Mouse (Mus musculus): Measurements from ENCODE around the gene 2010111I01Rik. TPM values are rescaled to one million over a fixed set of nuclear protein-coding genes. Genes with fewer than 3 reads are reported as not detected.

Gene 2010111I01Rik
- polyA plus RNA-seq, 1 experiment from 2014 or later = 16.5 TPM

DNA sequence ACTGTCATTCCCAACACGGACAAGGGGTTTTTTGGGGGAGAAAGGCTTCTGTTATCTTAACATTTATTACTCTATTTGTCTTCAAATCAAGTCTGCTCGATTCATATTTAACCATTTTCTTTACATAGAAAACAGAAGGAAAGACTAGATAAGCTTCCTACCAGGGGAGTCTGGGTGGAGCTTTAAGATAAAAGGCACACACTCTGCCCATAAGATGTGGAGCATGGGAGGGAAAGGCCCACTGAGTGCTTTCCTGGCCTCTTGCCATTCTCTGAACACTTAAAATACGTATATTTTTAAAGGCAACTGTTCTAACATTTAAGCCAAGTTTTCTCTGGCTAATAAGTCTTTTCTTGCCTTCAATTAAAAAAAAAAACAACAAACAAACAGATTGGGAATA, 25.3 kb upstream of the 2010111I01Rik start:
- H3K4me1 ChIP-seq (replicated peaks) = peaks cover 29% of the 10 kb centered on the region
- peak overlapping the region; percentile 38 for H3K4me2 ChIP-seq
- H3K27ac ChIP-seq = peak overlapping the region; percentile 29
- H3K27me3 ChIP-seq = peaks cover 22% of the 10 kb centered on the region; the same call in 1 of the 2 replicates
- peak; percentile 56 for DNase-seq
- H3K9ac ChIP-seq = 0 out of 2 replicates have a peak overlapping the region, but pooled peaks have one; percentile 30
- H3K36me3 ChIP-seq = no peaks in the 10 kb centered on the region
- H3K4me3 ChIP-seq (replicated peaks) = peak overlapping the region; percentile 2; the same call in 1 of the 2 replicates
- 11% methylated on average over 3 of the region's 3 CpGs for WGBS (ENCODE audit: insufficient replicate concordance)
- peak; percentile 96 for ATAC-seq (ENCODE audit: low read depth)
- no peaks in the 10 kb centered on the region for H3K9me3 ChIP-seq (replicated peaks)

DNA sequence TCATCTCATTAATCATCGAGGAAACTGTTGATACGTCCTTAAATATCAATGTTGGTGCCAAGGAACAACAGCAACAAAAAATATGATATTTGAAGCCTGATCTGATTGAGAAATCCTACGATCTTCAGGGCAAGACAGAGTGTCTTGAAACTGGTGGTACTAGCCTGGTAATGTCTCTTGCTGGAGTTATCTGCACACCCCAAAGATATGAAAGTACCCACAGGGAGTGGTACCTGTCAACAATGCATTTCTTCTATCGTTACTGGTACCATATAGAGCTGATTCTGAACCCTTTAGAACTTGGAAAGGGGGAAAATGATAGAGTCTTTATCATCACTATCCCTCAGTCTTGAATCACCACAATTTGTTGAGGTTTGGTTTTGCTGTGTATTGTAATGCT, 24.9 kb upstream of the 2010111I01Rik start:
- 0 out of 2 replicates have a peak overlapping the region, but pooled peaks have one; percentile 30 for H3K9ac ChIP-seq
- H3K36me3 ChIP-seq = no peaks in the 10 kb centered on the region
- peak overlapping the region; percentile 2; the same call in 1 of the 2 replicates for H3K4me3 ChIP-seq (replicated peaks)
- DNase-seq = peak; percentile 19
- peak; percentile 95 for ATAC-seq (ENCODE audit: low read depth)
- H3K4me2 ChIP-seq = peak overlapping the region; percentile 38
- 29% methylated on average over 4 of the region's 4 CpGs for WGBS (ENCODE audit: insufficient replicate concordance)
- H3K9me3 ChIP-seq (replicated peaks) = no peaks in the 10 kb centered on the region
- peaks cover 30% of the 10 kb centered on the region for H3K4me1 ChIP-seq (replicated peaks)
- H3K27me3 ChIP-seq = peaks cover 22% of the 10 kb centered on the region; the same call in 1 of the 2 replicates
- H3K27ac ChIP-seq = peak overlapping the region; percentile 29

DNA sequence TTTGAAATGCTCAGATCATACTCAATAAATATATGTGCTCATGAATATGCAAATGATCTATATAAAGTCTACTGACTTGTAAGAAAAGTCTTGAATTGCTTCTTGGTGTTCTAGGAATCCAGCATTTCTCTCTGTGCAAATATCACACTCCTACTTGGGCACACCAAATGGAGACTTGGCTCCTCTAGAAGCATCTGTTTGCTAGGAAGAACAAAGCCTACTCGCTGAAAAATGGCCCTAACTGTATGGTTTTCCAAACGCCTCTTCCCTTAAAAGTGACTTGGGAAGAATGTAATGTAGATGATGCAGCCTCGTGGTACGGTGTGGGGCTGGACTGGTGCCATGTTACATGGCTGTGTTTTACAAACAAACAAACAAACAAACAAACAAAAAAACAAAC, 24.0 kb upstream of the 2010111I01Rik start:
- Histone ChIP-seq H3K9ac (no peak overlapping the region), H3K27ac (no peak overlapping the region), H3K27me3 (peaks cover 18% of the 10 kb centered on the region; the same call in 1 of the 2 replicates), H3K36me3 (no peaks in the 10 kb centered on the region), H3K4me2 (no peak overlapping the region), H3K4me3 (replicated peaks) (no peak overlapping the region), H3K9me3 (replicated peaks) (no peaks in the 10 kb centered on the region), H3K4me1 (replicated peaks) (peaks cover 34% of the 10 kb centered on the region)
- 76% methylated on average over 4 of the region's 4 CpGs for WGBS (ENCODE audit: insufficient replicate concordance)
- no peak for DNase-seq
- no peak for ATAC-seq (ENCODE audit: low read depth)

DNA sequence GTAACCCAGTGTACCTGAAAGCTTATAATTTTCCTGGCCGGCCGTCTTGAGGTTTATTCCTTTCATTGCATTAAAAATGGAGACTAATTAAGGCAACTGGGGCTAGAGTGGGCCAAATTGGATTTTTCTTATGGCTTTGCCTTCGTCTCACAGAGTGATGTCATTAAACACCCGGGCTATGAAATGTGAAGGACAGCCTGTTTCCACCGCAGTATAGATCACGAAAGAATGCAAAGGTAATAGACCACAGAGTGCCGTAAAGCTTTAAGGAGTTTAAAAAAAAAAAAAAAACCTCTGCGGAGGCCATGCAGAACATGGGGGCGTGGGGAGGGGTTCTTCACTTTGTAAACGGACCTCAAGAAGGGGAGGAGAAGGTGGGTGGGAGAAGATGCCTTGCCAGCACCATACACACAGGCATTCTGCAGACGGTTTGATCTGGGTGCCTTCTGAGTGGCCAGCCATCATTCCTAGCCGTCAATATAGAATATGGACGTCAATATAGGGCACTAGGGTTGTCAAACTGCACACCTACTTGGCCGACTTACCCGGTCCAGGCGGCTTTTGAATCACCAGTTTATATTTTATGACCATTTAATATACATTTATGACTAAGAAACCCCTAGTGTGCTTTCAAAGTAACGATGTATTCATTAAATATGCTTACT, 23.2 kb upstream of the 2010111I01Rik start:
- Histone ChIP-seq H3K4me2 (no peak overlapping the region), H3K36me3 (no peaks in the 10 kb centered on the region), H3K9ac (no peak overlapping the region), H3K27ac (no peak overlapping the region), H3K4me1 (replicated peaks) (peaks cover 34% of the 10 kb centered on the region), H3K27me3 (peaks cover 16% of the 10 kb centered on the region; the same call in 1 of the 2 replicates), H3K4me3 (replicated peaks) (no peak overlapping the region), H3K9me3 (replicated peaks) (no peaks in the 10 kb centered on the region)
- no peak for ATAC-seq (ENCODE audit: low read depth)
- DNase-seq = no peak
- 80% methylated on average over 17 of the region's 17 CpGs for whole genome bisulfite sequencing (ENCODE audit: insufficient replicate concordance)

DNA sequence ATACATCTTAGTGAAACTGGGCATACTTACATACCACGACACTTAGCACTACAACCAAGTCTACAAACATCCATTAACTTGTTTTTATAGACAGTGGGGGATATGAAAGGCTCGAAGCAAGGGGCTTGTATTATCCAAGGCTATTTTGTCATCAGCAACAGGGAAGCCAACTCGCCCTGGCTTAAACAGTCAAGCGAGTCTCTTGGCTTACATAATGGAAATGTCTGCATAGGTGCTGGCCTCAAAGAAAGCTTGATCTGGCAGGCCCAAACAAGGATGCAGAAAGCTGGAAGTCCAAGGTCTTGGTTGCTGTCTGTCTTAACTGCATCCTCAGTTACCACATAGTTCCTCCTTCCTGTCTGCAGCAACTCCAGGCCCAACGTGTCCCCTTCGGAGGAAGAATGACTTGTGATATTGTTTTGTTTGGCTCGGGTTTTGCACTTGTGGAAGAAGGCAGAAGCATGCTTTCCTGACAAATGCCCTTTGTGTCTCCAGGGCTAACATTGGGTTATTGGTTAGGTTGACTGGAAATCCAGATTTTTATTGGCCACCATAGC, 21.3 kb upstream of the 2010111I01Rik start:
- DNase-seq (no peak), ATAC-seq (ENCODE audit: low read depth) (no peak)
- peaks cover 2% of the 10 kb centered on the region; the same call in 1 of the 2 replicates for H3K27me3 ChIP-seq
- H3K9me3 ChIP-seq (replicated peaks) = no peaks in the 10 kb centered on the region
- 41% methylated on average over 7 of the region's 7 CpGs for WGBS (ENCODE audit: insufficient replicate concordance)
- no peak overlapping the region for H3K4me3 ChIP-seq (replicated peaks)
- H3K4me2 ChIP-seq = no peak overlapping the region
- H3K9ac ChIP-seq = no peak overlapping the region
- H3K27ac ChIP-seq = no peak overlapping the region
- no peaks in the 10 kb centered on the region for H3K36me3 ChIP-seq
- peaks cover 30% of the 10 kb centered on the region for H3K4me1 ChIP-seq (replicated peaks)

DNA sequence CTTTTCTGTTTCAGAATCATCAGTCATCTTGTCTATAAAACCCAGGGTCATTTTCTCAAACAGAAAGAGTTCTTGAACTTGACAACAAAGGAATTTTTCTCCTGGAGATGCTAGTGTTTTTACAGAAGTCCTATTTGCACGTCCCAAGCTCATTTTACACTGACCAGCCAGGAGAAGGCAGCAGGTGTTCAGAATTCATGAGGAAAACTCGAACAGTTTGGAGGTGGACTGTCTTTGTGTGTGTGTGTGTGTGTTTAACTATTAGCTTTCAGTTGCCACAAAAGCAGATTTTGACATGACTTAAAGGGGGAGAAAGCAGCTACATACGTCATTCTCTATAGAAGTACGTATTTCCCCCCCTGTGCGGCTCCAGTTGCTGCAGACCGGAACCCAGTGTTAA, 20.6 kb upstream of the 2010111I01Rik start:
- Histone ChIP-seq H3K9me3 (replicated peaks) (no peaks in the 10 kb centered on the region), H3K27ac (no peak overlapping the region), H3K9ac (no peak overlapping the region), H3K4me1 (replicated peaks) (peaks cover 23% of the 10 kb centered on the region), H3K27me3 (no peaks in the 10 kb centered on the region), H3K36me3 (no peaks in the 10 kb centered on the region), H3K4me2 (no peak overlapping the region), H3K4me3 (replicated peaks) (no peak overlapping the region)
- DNase-seq (no peak), ATAC-seq (ENCODE audit: low read depth) (no peak)
- 69% methylated on average over 6 of the region's 6 CpGs for WGBS (ENCODE audit: insufficient replicate concordance)

DNA sequence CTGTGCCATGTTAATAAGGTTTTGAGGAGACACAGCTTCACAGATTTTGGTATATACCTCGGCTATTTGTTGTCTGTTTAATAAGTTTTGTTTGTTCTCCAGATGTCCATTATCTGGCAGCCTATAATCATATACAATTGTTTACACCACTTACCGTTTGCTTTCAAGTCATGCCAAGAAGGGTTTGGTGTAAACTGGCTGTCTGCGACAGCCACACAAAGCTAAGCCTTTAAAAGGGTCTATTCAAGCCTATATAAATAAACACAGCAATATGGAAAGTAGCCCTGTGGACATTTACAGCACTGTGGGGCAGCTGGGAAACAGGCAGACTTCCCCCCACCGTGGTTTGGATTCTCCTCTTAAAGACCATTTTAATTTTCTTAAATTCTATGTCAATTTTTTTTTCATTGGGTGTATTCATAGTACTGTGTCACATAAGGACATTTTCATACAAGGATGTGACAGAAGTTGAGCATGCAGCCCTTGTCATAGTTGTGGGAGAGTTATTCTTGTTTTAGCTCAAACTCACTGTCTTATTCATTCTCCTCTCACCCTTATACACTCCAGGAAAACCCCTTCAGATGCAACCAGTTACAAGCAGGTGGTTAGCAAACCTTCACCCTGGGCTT, 15.0 kb upstream of the 2010111I01Rik start:
- H3K4me3 ChIP-seq (replicated peaks) = no peak overlapping the region
- H3K9me3 ChIP-seq (replicated peaks) = no peaks in the 10 kb centered on the region
- H3K27ac ChIP-seq = no peak overlapping the region
- H3K27me3 ChIP-seq = no peaks in the 10 kb centered on the region
- ATAC-seq (ENCODE audit: low read depth) = no peak
- no peak overlapping the region for H3K4me2 ChIP-seq
- H3K36me3 ChIP-seq = no peaks in the 10 kb centered on the region
- peaks cover 13% of the 10 kb centered on the region for H3K4me1 ChIP-seq (replicated peaks)
- 51% methylated on average over 4 of the region's 4 CpGs for WGBS (ENCODE audit: insufficient replicate concordance)
- no peak for DNase-seq
- no peak overlapping the region for H3K9ac ChIP-seq

DNA sequence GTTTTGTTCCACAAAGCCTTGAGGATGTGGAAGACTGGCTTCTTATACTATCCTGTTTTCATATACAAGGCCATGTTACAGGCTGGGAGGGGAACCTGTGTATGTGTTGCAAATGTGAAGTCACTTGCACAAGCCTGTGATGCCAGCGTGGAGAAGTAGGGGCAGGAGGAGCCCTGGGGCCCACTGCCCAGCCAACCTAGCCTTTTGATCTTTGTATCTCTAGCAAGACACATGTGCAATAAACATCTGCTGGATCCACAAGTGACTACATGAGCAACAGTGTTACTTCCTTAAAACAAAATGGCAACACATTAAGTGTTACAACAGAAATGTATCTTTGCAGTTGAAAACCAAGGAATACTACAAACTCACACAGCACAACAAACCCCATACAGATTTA, 13.1 kb upstream of the 2010111I01Rik start:
- Histone ChIP-seq H3K27ac (no peak overlapping the region), H3K9ac (no peak overlapping the region), H3K4me3 (replicated peaks) (no peak overlapping the region), H3K4me1 (replicated peaks) (peaks cover 8% of the 10 kb centered on the region), H3K36me3 (no peaks in the 10 kb centered on the region), H3K27me3 (no peaks in the 10 kb centered on the region), H3K9me3 (replicated peaks) (no peaks in the 10 kb centered on the region), H3K4me2 (no peak overlapping the region)
- DNase-seq (no peak), ATAC-seq (ENCODE audit: low read depth) (no peak)
- 43% methylated on average over 1 of the region's 1 CpGs for WGBS (ENCODE audit: insufficient replicate concordance)

DNA sequence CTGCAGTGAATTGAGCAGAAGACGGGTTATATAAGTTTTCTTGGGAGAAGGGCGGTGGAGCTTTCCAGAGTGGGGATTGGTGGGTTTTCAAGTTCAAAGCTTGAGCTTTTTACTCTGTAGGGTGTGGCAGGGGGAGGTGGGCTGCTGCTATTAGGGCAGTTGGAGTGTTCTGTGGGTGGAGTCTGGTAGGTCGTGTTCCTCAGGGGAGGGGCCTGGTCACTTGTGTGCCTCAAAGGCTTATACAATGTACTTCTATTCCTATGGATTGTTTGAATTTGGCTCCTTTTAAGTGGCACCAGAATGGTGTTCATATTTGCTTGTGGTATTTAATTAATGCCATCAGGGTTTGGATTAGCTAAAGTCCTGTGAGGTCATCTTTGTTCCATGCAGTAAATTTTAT, 12.6 kb upstream of the 2010111I01Rik start:
- Histone ChIP-seq H3K4me1 (replicated peaks) (peaks cover 10% of the 10 kb centered on the region), H3K4me3 (replicated peaks) (no peak overlapping the region), H3K9ac (no peak overlapping the region), H3K9me3 (replicated peaks) (no peaks in the 10 kb centered on the region), H3K27me3 (no peaks in the 10 kb centered on the region), H3K36me3 (no peaks in the 10 kb centered on the region), H3K4me2 (no peak overlapping the region), H3K27ac (no peak overlapping the region)
- ATAC-seq (ENCODE audit: low read depth) (0 out of 2 replicates have a peak, but pooled peaks have one; percentile 23), DNase-seq (no peak)
- WGBS (ENCODE audit: insufficient replicate concordance) = 54% methylated on average over 3 of the region's 3 CpGs

DNA sequence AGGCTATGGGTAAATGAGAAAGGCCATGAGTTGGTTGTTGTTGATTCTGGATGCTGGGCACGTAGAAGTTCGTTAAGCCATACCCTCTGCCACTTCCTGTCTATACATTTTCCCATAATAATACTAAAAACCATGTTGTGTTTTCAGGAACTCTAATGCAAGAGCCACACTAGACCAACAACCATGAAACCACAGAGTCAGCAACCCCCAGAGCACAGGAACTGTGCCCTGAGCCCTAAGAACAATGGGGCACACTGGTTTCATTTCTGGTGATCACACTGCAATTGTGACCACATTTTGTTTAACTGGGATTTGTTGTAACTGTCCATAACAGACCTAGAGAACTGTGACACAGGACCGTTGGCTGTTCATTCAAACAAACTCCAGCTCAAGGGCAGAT, 12.1 kb upstream of the 2010111I01Rik start:
- Histone ChIP-seq H3K27ac (0 out of 2 replicates have a peak overlapping the region, but pooled peaks have one; percentile 1), H3K27me3 (no peaks in the 10 kb centered on the region), H3K4me1 (replicated peaks) (peaks cover 11% of the 10 kb centered on the region), H3K4me3 (replicated peaks) (no peak overlapping the region), H3K9me3 (replicated peaks) (no peaks in the 10 kb centered on the region), H3K36me3 (no peaks in the 10 kb centered on the region), H3K9ac (no peak overlapping the region), H3K4me2 (no peak overlapping the region)
- WGBS (ENCODE audit: insufficient replicate concordance) = 46% methylated on average over 3 of the region's 3 CpGs
- ATAC-seq (ENCODE audit: low read depth) (no peak), DNase-seq (no peak)

DNA sequence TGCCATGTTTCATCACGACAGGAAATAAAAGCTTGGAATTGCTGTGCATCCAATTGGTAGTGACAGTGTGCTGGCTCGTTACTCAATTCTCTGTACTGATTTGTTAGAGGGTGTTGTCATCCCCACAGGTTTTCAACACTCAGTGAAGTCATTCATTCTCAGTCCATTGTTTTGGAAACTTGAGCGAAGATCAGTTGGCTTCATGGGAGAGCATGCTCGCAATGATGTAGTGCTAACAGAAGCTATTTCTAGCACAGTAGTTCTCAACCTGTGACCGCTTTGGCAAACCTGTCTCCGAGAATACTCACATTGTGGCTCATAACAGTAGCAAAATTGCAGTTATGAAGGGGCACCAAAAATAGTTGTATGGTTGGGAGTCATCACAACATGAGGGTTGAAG, 8.7 kb upstream of the 2010111I01Rik start:
- Histone ChIP-seq H3K36me3 (no peaks in the 10 kb centered on the region), H3K9me3 (replicated peaks) (no peaks in the 10 kb centered on the region), H3K9ac (no peak overlapping the region), H3K4me1 (replicated peaks) (peaks cover 11% of the 10 kb centered on the region), H3K4me2 (no peak overlapping the region), H3K27ac (no peak overlapping the region), H3K4me3 (replicated peaks) (no peak overlapping the region), H3K27me3 (no peaks in the 10 kb centered on the region)
- ATAC-seq (ENCODE audit: low read depth) = no peak
- 75% methylated on average over 6 of the region's 6 CpGs for WGBS (ENCODE audit: insufficient replicate concordance)
- DNase-seq = no peak
